Mouse (Mus musculus) kidney, adult 9 months (tissue): Measurements from ENCODE around the gene Llgl2.
A peak's percentile ranks its signal among the peaks of the same experiment; 100 is the strongest.
"Not testable (repeated sequence)": the region's sequence is repeated elsewhere in the genome, so short reads cannot be mapped to it uniquely, and the experiment has no call there.

Experiments used
- DNase-seq: peaks from one replicate; pipeline ENCODE4 v3.0.0; 2022

The Llgl2 gene

DNA sequence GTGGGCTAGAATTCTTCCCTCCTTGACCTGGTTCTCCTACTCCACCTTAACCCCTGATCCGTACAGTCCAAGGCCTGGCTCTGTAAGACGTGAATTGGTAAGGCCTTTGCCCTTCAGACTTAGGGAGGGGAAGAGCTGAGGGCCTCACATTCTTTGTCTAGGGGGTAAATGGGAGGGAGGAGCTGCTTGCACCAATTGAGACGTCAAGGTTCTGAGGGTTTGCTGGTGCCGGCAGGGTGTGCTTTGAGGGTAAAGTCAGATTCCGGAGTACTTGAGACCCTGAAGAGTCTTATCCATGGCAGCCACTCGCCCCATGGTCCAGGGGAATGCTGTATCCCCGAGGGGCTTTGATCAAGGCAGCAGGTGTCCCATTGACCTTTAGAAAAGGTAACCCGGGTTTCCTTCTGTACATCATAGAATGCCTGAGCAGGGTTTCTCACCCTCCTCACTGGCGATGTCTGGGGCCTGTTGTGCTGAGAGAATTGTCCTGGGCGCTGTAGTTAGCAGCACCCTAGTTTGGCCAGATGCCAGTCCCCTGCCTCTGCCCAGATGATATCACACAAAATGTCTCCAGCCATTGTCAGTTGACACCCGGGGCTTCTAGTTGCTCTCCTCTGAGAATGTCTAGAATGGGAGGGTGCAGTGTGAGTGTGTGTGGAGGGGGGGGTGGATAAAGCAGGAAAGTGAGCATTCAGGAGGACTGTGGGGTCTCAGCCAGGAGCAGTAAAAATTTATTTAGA is 13.0 kb downstream of the Llgl2 start:
- DNase-seq = peak; percentile 83

DNA sequence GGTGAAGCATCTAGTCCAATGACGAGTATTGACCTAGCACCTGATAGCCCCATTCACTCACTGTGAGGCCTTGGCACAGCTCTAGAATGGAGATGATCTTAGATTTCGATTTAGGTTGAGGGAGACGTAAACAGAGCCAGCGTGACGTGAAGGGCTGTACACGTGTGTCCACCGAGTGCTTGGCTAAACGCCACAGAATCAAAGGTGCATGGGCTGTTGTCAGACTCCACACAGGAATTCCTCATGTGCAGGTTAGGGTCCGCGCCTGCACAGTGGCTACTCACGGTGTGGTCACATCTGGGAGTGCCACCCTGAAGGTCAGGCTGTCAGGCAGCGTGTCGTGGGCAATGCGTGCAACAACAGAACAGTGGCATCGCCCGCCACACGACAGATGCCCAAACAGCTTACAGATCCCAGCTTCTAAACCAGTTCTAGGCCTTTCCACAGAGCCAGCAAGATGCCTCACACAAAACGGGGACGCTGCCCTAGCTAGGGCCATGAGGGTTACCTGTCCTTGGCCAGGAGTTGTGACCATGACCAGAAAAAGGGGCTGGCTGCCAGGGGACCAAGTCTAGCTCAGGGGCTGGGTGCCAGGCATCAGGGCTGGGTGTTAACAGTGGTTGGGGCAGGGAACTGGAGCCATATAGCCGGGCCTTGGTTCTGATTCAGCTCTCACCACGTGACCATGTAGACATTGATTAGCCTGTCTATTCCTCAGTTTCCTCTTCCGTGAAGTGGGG is 13.9 kb downstream of the Llgl2 start:
- DNase-seq = peak; percentile 65

DNA sequence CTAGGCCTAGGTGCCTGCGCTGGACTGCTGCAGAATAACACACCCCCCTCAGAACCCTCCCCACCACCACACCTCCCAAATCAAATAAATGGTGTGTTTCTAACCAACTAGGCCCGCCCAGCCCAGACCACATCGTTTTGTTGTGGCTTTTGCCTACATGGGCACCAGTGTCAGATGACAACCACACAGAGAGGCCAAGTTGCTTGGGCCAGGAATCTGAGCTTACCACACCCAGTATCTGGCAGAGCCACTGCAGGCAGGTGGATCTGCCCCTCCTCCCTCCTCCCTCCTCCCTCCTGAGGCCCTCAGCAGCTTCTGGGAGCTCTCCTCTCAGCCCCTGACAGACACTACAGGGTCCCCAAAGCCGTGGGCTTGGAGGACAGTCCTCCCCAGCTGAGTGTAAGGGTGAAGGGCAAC is 15.1 kb downstream of the Llgl2 start:
- DNase-seq = peak; percentile 71

DNA sequence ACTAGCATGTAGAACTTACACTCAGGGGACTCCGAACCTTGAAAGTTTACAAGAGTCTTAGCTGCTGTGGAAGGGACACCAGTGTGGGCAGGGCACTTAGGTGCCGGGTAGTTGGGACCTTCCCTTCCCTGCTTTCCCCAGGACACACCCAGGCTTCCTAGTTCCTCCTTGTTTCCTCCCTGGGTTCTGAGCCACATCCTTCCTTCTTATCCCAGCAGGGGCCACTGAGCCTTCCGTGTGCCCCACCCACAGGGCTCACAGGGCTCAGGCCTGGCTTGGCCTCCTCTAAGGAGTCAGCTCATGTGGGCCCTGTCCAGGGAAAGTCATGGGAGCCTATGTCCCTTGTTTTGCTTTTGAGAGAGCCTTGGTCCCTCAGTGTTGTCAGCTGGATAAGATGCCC is 15.9 kb downstream of the Llgl2 start:
- DNase-seq = no peak

DNA sequence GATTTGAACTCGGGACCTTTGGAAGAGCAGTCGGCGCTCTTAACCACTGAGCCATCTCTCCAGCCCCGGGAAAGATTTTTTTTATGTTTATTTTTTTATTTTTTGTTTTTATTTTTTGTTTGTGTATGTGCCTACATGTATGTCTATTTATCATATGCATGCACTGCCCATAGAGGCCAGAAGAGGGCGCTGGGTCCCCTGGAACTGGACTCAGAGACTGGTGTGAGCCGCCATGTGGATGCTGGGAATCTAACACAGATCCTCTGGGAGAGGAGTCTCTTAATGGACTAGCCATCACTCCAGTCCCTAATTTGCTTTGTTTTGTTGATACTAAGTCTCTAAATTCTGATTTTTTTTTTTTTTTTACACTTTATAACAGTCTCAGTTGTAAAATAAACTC is 17.2 kb downstream of the Llgl2 start:
- DNase-seq = no peak

DNA sequence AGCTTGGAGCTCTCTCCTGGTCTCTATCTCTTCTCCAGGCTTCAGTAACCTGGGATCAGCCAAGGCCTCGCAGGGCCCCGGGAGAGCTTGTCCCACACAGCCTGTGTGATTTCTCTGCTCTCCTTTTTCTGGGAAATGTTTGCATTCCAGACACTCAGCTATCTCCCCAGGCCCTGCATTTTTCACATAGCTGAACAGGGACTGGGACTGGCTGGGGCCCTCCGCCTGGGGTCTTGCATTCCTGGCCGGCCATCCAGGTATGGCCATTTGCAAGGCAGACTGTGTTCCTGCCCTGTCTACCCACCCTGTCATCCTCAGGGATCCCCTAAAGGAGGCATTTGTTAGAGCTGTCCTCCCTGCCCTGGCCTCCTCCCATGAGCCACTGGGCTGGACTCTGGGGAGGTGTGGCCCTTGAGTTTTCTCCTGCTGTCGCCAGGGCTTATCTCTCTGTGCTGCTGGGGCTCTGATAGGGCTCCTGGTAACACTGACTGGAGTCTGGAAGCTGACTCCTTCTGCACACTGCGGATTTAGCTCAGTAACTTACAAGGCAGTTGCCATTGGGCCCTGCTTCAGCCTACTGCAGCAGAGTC is 18.2 kb downstream of the Llgl2 start:
- no peak for DNase-seq

DNA sequence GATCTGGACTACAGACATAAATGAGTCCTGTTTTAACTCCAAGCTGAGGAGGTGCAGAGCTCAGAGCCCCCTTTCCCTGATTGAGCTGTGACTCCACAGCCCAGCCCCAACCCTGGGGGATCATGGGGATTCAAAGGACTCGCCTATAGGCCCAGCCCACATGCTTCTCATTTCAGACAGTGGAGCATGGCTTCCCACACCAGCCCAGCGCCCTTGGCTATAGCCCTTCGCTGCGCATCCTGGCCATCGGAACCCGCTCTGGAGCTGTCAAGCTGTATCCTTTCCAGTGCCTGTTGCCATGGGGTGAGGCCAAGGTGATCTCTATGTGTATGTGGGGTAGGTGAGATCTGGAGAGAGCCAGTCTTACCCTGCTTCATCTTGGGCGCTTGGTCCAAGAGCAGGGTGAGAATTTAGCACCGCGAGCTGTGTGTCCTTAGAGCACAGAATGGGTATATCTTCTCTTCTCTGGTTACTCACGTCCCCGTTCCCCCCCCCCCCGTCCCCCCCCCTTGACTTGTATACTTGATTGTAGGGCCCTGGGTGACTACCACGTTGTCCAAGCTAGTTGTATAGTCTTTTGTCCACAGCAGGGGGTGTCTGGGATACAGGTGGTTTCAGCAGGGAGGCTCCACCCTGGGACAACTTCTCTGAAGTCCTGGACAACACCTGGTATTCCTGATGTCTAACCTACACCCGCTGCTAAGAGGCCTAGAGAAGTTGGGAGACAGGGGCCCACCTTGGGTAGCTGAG is 19.5 kb downstream of the Llgl2 start:
- no peak for DNase-seq

DNA sequence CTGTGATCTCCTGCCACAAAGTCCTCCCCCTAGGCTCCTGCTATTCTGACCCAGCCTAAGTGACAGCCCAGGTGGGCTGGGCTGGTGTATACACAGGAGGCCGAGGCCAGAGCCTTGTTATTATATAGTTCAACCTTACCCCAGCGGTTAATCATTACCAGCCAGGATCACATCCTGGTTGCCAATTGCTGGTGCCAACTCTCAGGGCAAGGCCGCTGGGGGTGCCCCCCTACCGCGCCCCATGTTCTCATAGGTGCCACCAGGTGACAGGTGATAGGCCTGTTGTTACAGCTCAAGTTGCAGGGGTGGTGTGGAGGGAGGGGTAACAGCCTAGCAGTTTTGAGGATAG is 20.0 kb downstream of the Llgl2 start:
- DNase-seq = peak; percentile 98

DNA sequence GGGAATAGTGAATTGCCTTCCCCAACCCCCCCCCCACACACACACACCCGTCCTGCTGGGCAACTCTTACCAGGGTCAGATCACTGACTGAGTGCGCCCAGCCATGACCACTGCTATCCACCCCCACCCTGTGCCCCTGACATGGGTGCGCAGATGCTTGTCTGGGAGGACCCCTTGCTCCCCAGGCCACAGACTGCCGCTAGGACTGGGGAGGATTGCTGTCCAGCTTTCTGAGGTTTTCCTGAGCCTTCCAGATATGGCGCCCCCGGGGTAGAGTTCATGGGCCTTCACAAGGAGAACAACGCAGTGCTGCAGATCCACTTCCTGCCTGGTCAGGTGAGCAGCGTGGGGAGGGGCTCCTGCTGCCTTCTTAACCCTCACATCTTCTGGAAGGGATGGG is 20.4 kb downstream of the Llgl2 start:
- peak; percentile 77 for DNase-seq

DNA sequence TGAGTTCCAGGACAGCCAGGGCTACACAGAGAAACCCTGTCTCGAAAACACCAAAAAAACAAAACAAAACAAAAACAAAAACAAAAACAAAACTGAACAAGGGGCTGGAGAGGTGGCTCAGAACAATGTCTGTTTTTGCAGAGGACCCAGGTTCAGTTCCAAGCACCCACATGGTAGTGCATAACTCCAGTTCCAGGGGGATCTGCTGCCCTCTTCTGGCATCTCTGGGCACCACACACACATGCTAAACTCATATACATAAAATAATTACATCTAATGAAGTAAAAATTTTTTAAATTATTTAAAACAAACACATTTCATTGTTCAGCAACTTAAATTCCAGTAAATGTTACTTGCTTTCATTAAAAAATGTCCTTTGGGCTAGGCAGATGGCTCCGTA is 22.0 kb downstream of the Llgl2 start:
- DNase-seq = no peak

DNA sequence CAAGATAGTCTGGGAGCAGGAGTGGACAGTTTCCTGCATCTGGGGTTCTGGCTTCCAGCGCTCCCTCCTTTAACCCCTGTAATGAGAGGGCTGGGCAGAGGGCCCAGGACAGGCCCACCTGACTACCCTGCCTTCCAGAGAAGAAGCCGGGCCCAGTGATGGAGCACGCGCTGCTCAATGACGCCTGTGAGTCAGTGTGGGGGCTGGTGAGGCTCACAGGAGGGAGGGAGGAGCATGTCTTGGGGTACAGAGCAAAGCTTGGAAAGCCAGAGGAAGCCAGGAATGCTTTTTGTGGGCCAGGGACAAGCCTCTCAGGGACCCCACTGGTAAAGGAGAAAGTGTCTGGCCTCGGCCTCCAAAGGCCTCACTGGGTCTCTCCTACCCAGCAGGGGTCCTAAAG is 30.8 kb downstream of the Llgl2 start:
- DNase-seq = no peak

DNA sequence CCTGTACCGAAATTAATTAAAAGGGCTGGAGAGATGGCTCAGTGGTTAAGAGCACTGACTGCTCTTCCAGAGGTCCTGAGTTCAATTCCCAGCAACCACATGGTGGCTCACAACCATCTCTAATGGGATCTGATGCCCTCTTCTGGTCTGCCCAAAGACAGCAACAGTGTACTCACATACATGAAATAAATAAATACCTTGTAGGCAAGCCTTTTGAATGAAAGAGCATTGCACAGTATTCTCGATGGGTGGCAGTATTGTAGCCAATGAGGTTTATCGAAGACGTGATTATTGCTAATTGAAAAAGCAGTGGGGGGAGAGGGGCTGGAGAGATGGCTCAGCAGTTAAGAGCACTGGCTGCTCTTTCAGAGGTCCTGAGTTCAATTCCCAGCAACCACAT is 33.3 kb downstream of the Llgl2 start:
- not testable (repeated sequence) for DNase-seq

DNA sequence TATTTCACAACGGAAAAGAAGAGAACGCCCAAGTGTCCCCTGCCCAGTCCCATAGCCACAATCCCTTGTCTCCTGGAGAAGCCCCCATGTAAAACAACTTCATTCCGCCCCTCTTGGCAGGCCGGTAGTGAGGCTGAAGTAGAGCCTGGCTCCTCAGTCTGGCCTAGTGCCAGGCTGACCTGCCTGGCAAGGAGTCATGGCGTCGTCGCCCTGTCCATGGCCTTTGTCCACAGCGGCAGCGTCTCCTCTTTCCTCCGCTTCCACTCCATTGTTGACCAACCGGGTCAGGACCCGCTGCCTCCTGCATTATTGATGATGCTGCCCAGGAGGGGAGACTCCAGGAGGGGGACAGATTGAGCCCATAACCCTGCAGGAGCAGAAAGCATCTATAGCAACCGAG is 34.1 kb downstream of the Llgl2 start:
- no peak for DNase-seq

DNA sequence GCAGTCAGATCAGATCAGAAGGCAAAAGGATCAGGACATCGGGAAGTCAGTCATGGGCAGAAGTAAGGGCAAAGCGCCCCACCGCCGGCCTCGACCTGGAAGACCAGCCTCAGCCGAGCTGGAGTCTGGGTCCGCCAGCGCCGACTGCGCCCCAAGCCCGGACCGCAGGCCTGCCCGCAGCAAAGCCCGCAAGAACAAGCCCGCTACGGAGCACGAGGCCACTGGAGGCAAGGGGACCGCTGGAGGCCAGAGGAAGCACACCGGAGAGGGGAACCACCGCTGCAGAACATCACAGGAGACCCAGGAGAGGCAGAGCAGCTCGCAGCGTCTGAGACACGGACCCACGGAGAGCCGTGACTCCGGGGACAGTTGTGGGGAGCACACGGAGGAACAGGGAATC is 34.5 kb downstream of the Llgl2 start, which contains the start of gene Myo15b:
Gene Myo15b (plus strand): TSS at position 53 of the 400 bp plus-strand sequence.
- DNase-seq = no peak

DNA sequence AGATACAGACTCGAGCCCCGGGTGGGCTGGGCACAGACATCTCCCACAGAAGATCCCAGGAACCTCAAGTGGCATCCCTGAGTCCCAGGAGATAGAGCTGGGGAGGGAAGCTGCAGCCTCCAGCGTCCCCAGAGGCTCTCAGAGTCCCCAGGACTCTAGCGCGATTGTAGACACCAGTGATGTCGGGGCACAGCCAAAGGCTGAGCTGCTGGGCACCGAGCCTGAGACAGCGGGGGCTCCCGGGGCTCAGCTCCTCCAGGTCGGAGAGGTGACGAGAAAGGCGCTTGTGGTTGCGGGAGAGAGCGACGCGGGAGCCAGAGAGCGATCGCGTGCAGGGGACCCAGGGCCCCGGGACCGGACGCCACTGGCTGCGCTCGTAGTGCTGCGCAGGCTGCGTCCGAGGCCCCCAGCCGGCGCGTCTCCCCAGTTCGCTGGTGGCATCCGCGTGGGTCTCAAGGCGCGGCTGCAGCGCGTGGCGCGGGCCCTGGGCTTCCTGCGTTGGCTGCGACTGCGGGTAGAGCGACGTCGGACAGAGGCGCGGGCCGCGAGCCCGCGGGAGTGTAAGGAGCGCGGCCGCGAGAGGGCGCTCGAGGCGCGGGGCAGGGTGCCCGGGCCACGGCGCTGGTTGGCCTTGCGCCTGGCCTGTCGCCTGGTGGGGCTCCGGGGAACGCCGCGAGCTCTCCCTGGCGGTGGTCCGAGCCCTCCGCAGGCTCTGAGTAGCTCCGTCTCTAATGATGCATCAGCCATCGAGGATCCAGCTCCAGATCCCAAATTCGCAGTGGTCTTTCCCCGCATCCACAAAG is 35.5 kb downstream of the Llgl2 start:
- DNase-seq = peak; percentile 88

DNA sequence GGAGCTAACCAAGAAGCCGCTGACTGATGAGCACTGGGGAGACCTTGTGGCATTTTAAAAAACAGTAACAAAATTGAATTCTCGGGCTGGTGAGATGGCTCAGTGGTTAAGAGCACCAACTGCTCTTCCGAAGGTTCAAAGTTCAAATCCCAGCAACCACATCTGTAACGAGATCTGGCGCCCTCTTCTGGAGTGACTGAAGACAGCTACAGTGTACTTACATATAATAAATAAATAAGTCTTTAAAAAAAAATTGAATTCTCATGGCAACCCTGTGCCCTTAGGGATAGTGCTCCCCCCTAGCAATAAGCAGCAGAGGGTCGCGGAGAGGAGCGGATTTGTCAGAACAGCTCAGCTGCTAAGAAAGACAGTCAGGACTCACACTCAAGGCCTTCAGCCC is 40.0 kb downstream of the Llgl2 start:
- DNase-seq = peak; percentile 50

DNA sequence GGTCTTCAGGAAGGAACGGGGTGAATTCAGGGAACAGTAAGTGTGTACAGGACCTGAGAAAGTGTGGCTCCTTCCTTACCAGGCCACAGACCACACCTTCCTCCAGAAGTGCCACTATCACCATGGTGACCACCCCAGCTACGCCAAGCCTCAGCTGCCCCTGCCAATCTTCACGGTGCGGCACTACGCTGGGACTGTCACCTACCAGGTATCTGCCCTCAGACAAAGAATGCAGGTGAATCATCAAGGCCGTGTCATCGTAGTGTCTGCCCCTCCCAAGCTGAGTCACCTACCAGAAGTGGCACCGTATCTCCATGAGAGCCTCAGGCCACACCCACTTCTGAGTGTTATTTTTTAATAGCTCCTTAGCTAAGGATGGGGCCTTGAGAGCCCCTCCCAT is 45.5 kb downstream of the Llgl2 start:
- DNase-seq = no peak

DNA sequence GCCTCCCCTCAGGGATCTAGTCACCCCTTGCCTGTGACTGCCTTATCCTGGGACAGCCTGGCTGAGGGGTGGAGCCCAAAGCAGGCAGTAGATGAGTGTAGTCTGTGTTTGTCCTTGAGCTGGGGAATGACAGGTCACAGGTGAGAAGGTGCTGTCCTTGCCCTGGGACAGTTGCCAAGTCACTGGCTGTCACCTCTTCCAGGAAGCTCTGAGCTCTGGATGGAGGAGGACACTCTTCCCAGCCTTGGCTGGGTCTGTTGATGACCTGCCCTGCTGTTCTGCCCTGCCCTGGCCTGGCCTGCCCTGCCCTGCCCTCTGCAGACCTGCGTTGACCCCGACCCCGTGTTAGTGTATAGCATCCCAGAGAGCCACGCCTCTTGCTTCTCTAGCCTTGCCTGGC is 48.6 kb downstream of the Llgl2 start:
- DNase-seq = no peak

DNA sequence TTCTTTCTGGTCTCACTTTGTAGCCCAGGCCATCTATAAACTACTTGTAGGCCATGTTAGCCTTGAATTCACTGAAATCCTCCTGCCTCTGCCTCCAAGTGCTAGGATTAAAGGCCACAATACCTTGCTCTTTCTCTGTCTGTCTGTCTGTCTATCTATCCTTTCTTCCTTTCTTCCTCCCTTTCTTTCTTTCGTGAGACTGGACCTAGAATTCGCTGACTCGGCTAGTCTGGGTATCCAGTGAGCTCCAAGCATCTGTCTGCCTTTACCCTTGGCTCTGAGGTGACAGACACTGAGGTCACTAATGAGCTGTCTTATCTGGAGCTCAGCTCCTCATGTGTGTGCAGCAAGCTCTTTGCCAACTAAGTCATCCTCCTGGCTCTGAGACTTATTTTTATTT is 52.1 kb downstream of the Llgl2 start:
- DNase-seq = no peak

DNA sequence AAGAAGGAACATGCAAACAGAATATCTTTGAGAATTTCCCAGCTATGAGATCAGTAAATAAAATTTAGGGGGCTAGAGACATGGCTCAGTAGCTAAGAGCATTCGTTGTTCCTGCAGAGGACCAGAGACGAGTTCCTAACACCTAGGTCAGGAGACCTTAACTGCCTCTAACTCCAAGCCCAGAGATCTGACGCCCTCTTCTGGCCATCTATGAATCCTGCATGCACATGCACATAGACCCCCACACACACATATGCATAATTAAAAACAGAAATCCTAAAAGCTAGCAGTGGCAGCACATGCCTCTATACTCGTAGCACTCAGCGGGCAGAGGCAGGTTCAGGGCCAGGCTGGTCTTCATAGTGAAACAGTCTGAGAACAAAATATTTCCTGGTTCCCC is 52.6 kb downstream of the Llgl2 start:
- no peak for DNase-seq

DNA sequence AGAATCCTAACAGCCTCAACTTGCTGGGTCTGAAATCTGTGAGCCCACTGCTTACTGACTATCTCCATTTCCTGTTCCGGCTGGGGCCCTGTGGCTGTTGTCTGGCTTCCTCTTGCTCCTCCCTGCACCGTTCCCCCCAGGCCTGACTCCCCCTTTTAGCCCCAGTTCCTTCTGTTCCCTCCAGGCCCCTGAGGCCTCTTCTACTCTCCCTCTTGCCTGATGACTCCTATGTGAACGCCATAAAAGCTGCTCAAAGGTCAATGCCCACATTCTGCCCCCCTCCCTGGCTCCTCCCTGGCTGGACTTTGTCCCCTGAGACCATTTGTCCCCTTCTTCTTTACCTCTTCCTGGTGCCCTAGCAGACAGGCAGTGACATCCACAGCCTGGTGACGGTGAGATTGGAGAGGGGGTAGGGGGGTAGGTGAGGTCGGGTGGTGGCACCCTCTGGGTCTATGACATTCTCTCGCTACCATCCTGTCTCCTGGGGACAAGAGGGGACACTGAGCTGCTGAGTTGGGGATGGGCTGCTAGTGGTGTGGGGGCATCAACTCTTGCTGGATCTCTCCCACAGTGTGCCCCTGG is 53.4 kb downstream of the Llgl2 start:
- DNase-seq = peak; percentile 92

DNA sequence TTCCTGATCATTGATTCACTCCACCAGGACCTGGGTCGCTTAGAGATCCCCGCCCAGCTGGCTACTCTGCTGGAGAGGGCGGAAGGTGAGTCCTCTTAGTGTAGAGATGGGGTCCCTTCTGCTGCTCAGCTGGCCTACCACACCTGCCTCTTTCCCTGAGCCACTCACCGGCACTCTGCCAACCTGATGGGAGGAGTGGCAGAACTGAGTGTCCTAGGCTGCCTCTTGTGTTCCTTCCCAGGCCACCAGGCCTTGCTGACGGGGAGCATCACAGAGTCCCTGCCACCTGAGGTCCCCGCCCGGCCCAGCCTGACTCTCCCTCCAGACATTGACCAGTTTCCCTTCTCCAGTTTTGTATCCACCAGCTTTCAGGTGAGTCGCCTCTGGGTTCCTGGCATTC is 54.2 kb downstream of the Llgl2 start:
- DNase-seq = peak; percentile 55
